Mouse (Mus musculus) right cerebral cortex, postnatal 14 days (tissue): ENCODE results near the gene Cep131.

ENCODE experiments used
- DNase-seq: peaks from one replicate; pipeline ENCODE4 v3.0.0; 2022

Gene Cep131

DNA sequence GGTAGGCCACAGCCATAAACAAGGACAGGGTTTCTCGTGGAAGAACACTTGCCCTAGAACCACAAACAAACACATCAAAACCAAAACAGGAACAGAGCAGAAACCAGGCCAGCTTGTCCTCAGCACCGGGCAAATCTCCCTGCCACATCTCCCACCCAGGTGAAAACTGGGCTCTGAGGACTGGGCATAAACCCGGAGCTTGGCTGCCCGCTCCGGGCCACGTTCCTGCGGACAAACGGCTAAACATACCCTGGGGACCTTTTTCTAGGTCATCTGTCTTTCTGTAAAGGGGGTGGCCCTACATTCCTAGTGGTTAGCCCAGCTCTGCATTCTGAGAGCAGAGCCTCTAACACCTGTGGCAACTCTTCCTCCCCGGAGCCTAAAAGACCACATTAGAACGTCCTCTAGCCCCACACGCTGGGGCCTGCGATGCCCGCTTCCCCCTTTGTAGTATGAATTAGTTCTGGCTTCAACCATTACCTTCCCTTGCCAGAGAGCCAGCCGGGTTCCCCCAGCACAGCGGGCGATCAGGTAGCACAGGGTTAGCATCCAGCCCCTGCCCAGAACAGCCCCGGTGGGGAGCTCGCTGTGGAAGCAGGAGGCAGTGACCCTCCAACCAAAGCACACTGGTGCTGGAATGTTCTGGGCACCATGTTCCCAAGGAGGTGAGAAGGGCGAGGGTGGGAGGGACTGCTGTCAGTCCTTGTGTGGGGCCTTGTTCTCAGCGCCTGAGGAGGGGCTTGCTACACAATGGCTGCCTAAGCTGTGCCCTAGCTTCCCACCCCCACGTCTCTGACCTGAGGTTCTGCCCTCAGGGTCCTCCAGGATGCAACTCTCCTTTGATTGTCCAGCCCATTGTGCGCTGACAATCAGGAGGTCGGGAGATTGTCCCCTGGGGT is 66.8 kb downstream of the Cep131 start:
- no peak for DNase-seq

DNA sequence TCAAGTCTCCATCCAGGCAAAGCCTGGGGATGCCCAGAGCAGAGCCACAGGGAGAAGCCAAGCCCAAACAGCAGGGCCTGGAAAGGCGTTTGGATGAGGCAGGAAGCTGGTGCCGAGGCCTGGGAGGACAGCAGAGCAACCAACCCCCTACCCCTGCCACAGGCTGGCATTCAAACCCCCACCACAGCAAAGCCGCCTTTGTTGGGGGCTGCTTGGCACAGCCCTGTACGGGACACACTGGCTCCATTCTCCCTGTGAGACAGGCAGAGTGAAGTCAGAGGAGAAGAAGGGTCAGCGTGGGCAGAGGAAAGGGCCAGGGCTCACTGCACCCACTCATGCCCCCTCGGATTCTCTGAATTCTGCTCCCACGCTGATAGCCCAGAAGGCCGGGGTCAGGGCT is 69.6 kb downstream of the Cep131 start:
- no peak for DNase-seq

GRCm38 (mm10) chr11:120014758-120015157 is 71.9 kb downstream of the Cep131 start:
- no peak for DNase-seq
